Mouse (Mus musculus): Measurements from ENCODE around the gene Borcs7. TPM values are rescaled to one million over a fixed set of nuclear protein-coding genes. Genes with fewer than 3 reads are reported as not detected.
A peak's percentile ranks its signal among the peaks of the same experiment; 100 is the strongest.

Gene Borcs7
- polyA plus RNA-seq, 1 experiment from 2014 or later = 17.3 TPM

- H3K4me1 ChIP-seq (ENCODE audit: insufficient read depth) = no peaks in the 10 kb centered on the region
- no peaks in the 10 kb centered on the region; the same call in 1 of the 2 replicates for H3K36me3 ChIP-seq (ENCODE audit: insufficient read depth)
- no peak overlapping the region for H3K27ac ChIP-seq (ENCODE audit: low read depth)
- no peaks in the 10 kb centered on the region for H3K27me3 ChIP-seq (ENCODE audit: insufficient read depth, low read length)
- H3K9me3 ChIP-seq (ENCODE audit: low read depth, low read length) = no peaks in the 10 kb centered on the region
- WGBS = 74% methylated on average over 6 of the region's 6 CpGs
- ATAC-seq (ENCODE audit: insufficient read depth) (no peak), DNase-seq (no peak)
- no peak overlapping the region for H3K9ac ChIP-seq
- no peak for TF ChIP-seq CTCF (IDR thresholded peaks at IDR 0.05; ENCODE audit: low read depth)
- H3K4me2 ChIP-seq = no peak overlapping the region
- no peak overlapping the region for H3K4me3 ChIP-seq (ENCODE audit: low read depth, low read length)
These were observed 26.9 kb upstream of the Borcs7 start for GRCm38 (mm10) chr19:46662784-46663183.

- Histone ChIP-seq H3K36me3 (ENCODE audit: insufficient read depth) (no peaks in the 10 kb centered on the region), H3K9ac (no peak overlapping the region), H3K4me3 (ENCODE audit: low read depth, low read length) (no peak overlapping the region), H3K4me2 (no peak overlapping the region), H3K9me3 (ENCODE audit: low read depth, low read length) (no peaks in the 10 kb centered on the region), H3K27ac (ENCODE audit: low read depth) (no peak overlapping the region), H3K4me1 (ENCODE audit: insufficient read depth) (no peaks in the 10 kb centered on the region), H3K27me3 (ENCODE audit: insufficient read depth, low read length) (0 out of 2 replicates have a peak, but pooled peaks cover 3% of the 10 kb centered on the region)
- WGBS = 69% methylated on average over 7 of the region's 7 CpGs
- DNase-seq = no peak
- TF ChIP-seq CTCF (IDR thresholded peaks at IDR 0.05; ENCODE audit: low read depth) = no peak
- no peak for ATAC-seq (ENCODE audit: insufficient read depth)
These were observed 24.2 kb upstream of the Borcs7 start for GRCm38 (mm10) chr19:46665474-46665873.

GRCm38 (mm10) chr19:46667300-46667699 lies 22.4 kb upstream of the Borcs7 start:
- H3K4me2 ChIP-seq = no peak overlapping the region
- ATAC-seq (ENCODE audit: insufficient read depth) (no peak), DNase-seq (no peak)
- H3K27me3 ChIP-seq (ENCODE audit: insufficient read depth, low read length) = 0 out of 2 replicates have a peak, but pooled peaks cover 3% of the 10 kb centered on the region
- no peaks in the 10 kb centered on the region for H3K36me3 ChIP-seq (ENCODE audit: insufficient read depth)
- no peak overlapping the region for H3K4me3 ChIP-seq (ENCODE audit: low read depth, low read length)
- TF ChIP-seq CTCF (IDR thresholded peaks at IDR 0.05; ENCODE audit: low read depth) = no peak
- H3K27ac ChIP-seq (ENCODE audit: low read depth) = no peak overlapping the region
- no peaks in the 10 kb centered on the region for H3K4me1 ChIP-seq (ENCODE audit: insufficient read depth)
- WGBS = 33% methylated on average over 11 of the region's 11 CpGs
- no peaks in the 10 kb centered on the region for H3K9me3 ChIP-seq (ENCODE audit: low read depth, low read length)
- H3K9ac ChIP-seq = no peak overlapping the region

GRCm38 (mm10) chr19:46668263-46668662 lies 21.4 kb upstream of the Borcs7 start:
- no peak overlapping the region for H3K9ac ChIP-seq
- ATAC-seq (ENCODE audit: insufficient read depth) (no peak), DNase-seq (no peak)
- H3K4me1 ChIP-seq (ENCODE audit: insufficient read depth) = no peaks in the 10 kb centered on the region
- H3K4me2 ChIP-seq = no peak overlapping the region
- no peak overlapping the region for H3K4me3 ChIP-seq (ENCODE audit: low read depth, low read length)
- H3K9me3 ChIP-seq (ENCODE audit: low read depth, low read length) = no peaks in the 10 kb centered on the region
- H3K27me3 ChIP-seq (ENCODE audit: insufficient read depth, low read length) = 0 out of 2 replicates have a peak, but pooled peaks cover 3% of the 10 kb centered on the region
- WGBS = 78% methylated on average over 10 of the region's 10 CpGs
- H3K36me3 ChIP-seq (ENCODE audit: insufficient read depth) = no peaks in the 10 kb centered on the region
- no peak for TF ChIP-seq CTCF (IDR thresholded peaks at IDR 0.05; ENCODE audit: low read depth)
- no peak overlapping the region for H3K27ac ChIP-seq (ENCODE audit: low read depth)

- no peaks in the 10 kb centered on the region for H3K9me3 ChIP-seq (ENCODE audit: low read depth, low read length)
- H3K4me3 ChIP-seq (ENCODE audit: low read depth, low read length) = no peak overlapping the region
- H3K27me3 ChIP-seq (ENCODE audit: insufficient read depth, low read length) = 0 out of 2 replicates have a peak, but pooled peaks cover 3% of the 10 kb centered on the region
- H3K4me2 ChIP-seq = no peak overlapping the region
- DNase-seq = no peak
- no peak for TF ChIP-seq CTCF (IDR thresholded peaks at IDR 0.05; ENCODE audit: low read depth)
- 53% methylated on average over 5 of the region's 5 CpGs for WGBS
- H3K4me1 ChIP-seq (ENCODE audit: insufficient read depth) = no peaks in the 10 kb centered on the region
- no peak overlapping the region for H3K27ac ChIP-seq (ENCODE audit: low read depth)
- ATAC-seq (ENCODE audit: insufficient read depth) = no peak
- no peak overlapping the region for H3K9ac ChIP-seq
- no peaks in the 10 kb centered on the region for H3K36me3 ChIP-seq (ENCODE audit: insufficient read depth)
These were observed 19.9 kb upstream of the Borcs7 start for GRCm38 (mm10) chr19:46669802-46670201.

GRCm38 (mm10) chr19:46670691-46671090 lies 19.0 kb upstream of the Borcs7 start:
- Histone ChIP-seq H3K36me3 (ENCODE audit: insufficient read depth) (no peaks in the 10 kb centered on the region), H3K4me1 (ENCODE audit: insufficient read depth) (no peaks in the 10 kb centered on the region), H3K9me3 (ENCODE audit: low read depth, low read length) (no peaks in the 10 kb centered on the region), H3K27me3 (ENCODE audit: insufficient read depth, low read length) (0 out of 2 replicates have a peak, but pooled peaks cover 3% of the 10 kb centered on the region), H3K27ac (ENCODE audit: low read depth) (no peak overlapping the region), H3K4me2 (no peak overlapping the region), H3K4me3 (ENCODE audit: low read depth, low read length) (no peak overlapping the region), H3K9ac (no peak overlapping the region)
- peak; percentile 83 for ATAC-seq (ENCODE audit: insufficient read depth)
- peak; percentile 84 for DNase-seq
- WGBS = 25% methylated on average over 13 of the region's 13 CpGs
- TF ChIP-seq CTCF (IDR thresholded peaks at IDR 0.05; ENCODE audit: low read depth) = peak; percentile 89

GRCm38 (mm10) chr19:46672766-46673418 lies 16.8 kb upstream of the Borcs7 start, which contains the start of gene Cyp17a1:
TSS of gene Cyp17a1 (minus strand) at chr19:46673172.
- no peaks in the 10 kb centered on the region for H3K36me3 ChIP-seq (ENCODE audit: insufficient read depth)
- H3K27ac ChIP-seq (ENCODE audit: low read depth) = no peak within 1 kb of the TSS
- DNase-seq (no peak), ATAC-seq (ENCODE audit: insufficient read depth) (no peak)
- no peak within 1 kb of the TSS for H3K4me3 ChIP-seq (ENCODE audit: low read depth, low read length)
- H3K9me3 ChIP-seq (ENCODE audit: low read depth, low read length) = no peaks in the 10 kb centered on the region
- no peak within 1 kb of the TSS for H3K4me2 ChIP-seq
- H3K4me1 ChIP-seq (ENCODE audit: insufficient read depth) = no peaks in the 10 kb centered on the region
- WGBS = 21% methylated on average over 5 of the region's 5 CpGs
- H3K27me3 ChIP-seq (ENCODE audit: insufficient read depth, low read length) = 0 out of 2 replicates have a peak, but pooled peaks cover 3% of the 10 kb centered on the region
- no peak for TF ChIP-seq CTCF (IDR thresholded peaks at IDR 0.05; ENCODE audit: low read depth)
- H3K9ac ChIP-seq = no peak within 1 kb of the TSS

All from lung, embryonic 14.5 days (tissue).